Mouse (Mus musculus): ENCODE measurements at regions not wholly inside any gene's neighbourhood (a gene's known extent, or its start where the extent isn't known, plus 50 kb on each side); places are given as distances from the start of the nearest gene placed in this dataset.

GRCm38 (mm10) chr2:166226929-166227328 lies 71.5 kb upstream of the Sulf2 start:
- DNase-seq, result no peak

DNA sequence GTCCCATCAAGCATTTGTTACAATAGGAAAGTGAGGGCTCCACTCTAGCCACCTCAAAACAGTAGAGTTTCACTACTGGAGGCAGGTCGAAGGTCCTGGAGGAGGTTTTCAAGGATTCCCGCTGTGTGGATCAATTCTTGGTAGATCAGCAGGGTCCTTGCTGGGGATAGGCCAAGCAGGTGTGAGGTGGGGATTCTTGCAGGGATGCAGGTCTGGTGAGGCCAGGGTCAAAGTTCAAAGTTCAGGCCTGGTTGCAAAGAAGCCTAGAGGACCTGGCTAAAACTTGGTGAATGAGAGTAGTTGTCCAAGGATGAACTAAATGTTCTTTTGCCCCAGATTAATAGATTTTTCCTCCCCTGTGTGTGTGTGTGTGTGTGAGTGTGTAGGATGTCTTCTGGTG lies 70.9 kb upstream of the Sulf2 start:
- DNase-seq, result no peak

GRCm38 (mm10) chr2:166225354-166225753 lies 69.9 kb upstream of the Sulf2 start:
- DNase-seq, result no peak

- DNase-seq, result no peak
These were observed 63.3 kb upstream of the Sulf2 start for GRCm38 (mm10) chr2:166218783-166219182.

DNA sequence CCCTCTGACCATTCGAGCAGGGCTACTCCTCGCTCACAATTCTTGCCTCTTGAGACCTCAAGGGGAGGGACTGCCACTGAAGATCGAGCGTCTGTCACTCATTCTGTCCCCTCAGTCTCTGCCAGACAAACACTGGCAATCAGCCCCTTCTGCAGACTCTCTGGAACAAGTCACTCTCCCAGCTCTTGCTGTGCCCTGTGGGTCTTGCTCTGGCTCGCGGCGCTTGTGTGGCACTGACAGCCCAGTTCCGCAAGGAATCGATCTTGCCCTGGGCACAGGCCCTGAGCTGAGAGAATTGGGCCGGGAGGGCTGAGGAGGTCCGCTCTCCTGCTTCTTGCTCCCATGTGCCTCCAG lies 61.0 kb upstream of the Sulf2 start:
- no peak for DNase-seq

DNA sequence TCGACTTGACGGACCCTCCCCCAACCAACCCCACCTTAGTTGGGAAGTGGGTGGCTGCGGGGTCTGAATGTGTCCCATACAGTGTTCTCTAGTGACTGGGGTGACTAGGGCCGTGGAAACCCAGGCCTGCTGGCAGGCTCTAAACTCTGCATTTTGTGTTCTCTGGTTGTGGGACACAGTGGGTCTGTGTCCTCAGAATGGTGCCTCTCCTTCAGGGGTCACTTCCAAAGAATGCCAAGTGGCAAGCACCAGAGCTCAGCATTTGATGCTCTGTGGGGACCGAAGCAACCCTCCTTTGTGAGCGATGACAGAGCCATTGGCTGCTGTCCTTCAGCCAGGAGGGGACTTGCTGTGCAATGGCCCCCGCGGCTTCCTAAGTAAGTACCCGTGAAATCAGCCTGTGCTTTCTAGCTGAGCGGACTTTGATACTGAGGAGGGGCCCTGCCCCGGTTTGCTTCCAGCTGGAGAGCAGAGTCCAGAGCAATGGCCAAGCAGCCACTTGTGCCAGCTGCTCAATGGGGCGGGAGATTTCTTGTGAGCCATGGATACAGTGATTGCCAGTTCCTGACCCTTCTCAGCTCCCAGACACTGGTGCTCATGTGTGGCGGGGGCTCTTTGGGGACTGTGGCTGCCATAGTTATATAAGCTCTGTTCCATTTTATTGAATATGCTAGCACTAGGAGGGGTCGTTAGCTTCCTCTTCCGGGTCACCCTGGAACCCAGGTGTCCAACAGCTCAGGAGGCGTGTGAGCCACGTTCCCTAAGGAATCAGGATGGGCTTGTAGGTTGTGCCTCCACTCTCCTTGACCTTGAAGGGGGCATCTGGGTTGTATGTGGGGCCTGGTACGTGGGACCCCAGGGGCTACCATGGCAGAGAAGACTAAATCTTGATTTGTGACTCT lies 60.4 kb upstream of the Sulf2 start:
- no peak for DNase-seq

DNA sequence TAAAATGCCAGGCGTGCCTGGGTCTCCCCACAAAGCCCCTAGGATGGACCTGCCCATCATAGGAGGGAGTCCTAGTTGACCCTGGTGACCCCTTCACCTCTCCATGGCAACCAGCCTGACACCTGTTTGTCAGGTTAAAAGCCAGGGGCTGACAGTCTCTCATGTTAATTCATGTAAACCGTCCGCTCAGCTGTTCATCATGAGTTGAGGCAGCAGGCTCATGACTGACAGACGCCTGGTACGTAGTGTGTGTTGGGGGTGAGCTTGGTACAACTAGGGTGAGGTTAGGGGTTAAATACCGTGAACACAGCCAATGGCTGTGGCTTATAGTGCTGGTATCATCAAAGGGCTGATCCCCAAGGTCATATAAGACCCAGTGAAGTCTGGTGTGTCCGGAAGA lies 59.7 kb upstream of the Sulf2 start:
- no peak for DNase-seq

DNA sequence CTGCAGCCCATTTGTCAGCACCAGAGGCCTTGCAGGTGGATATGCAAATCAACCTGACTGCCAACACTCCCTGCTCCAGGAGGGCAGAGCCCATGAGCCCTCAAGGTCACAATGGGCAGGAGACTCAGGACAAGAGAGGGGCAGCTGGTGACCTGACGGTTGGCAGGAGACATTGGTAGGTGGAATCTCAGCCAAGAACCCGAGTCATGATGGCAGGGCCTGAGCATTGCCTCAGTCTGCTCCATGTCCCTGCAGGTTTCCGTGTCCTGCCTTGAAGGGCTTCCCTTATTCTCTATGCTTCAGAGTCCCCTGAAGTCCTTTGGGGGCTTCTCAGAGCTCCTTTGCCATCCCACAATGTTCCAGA lies 51.7 kb upstream of the Sulf2 start:
- no peak for DNase-seq

DNA sequence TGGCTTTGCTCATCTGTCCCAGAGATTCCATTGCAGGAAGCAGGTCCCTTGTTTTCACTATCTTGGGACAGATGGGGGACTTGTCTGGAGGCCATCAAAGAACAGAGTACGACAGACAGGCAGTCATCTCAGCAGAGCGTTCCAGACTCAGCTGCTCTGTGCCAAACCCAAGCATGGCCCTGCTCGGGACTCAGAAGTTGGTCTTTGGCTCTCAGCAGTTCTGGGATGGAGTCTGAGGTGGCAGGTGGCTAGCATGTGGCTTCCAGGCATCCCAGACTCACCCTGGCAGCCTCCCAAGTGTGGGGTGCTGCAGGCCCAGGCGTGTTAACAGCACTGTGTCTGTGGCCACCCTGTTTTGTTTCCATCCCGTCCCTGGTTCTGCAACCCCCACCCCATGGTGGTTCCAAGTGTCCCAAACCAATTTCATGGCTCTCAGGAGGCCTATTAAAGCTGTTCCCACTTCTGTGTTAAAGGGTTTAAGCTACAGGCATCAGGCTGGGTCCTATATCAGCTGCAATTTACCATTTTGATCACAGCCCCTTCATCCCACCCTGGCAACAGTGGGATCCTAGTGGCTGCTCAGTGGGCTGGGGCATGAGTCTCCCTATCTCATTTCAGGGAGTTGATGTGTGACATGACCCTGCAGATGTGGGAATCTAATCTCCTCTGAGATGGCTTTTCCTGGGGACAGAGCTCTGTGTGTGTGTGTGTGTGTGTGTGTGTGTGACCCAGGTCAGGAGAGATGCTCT lies 51.1 kb upstream of the Sulf2 start:
- DNase-seq, result no peak
